Mouse (Mus musculus) neural tube, embryonic 11.5 days (tissue): ENCODE data around the gene Bsg. TPM values are rescaled to one million over a fixed set of nuclear protein-coding genes. Genes with fewer than 3 reads are reported as not detected.
A peak's percentile ranks its signal among the peaks of the same experiment; 100 is the strongest.

Source experiments
- ATAC-seq: fragments of 200-750 bp; cut with Nextera tagmentation; 2 replicates; pipeline ENCODE4 v1.8.0; 2017; ENCODE audit warnings: moderate number of reproducible peaks, mild to moderate bottlenecking, moderate TSS enrichment, moderate library complexity; ENCODE audit not compliant: insufficient read depth, low FRiP score, low TSS enrichment
- DNase-seq: peaks from one replicate; pipeline ENCODE4 v3.0.0-alpha.2; 2015; ENCODE audit warnings: low spot score
- H3K27ac ChIP-seq: fragments of 300-500 bp; sonication (generic); 2 replicates; pipeline ENCODE4 v1.5.1; 2014; ENCODE audit warnings: low read depth, mild to moderate bottlenecking, low read length
- H3K27me3 ChIP-seq: fragments of 300-500 bp; sonication (generic); 2 replicates; pipeline ENCODE4 v1.6.1; 2014; ENCODE audit warnings: mild to moderate bottlenecking, low read length, mixed read lengths; ENCODE audit not compliant: control insufficient read depth, insufficient read depth
- H3K36me3 ChIP-seq: fragments of 300-500 bp; sonication (generic); 2 replicates; pipeline ENCODE4 v1.6.1; 2014; ENCODE audit warnings: mild to moderate bottlenecking, low read length, moderate library complexity, mixed read lengths; ENCODE audit not compliant: control insufficient read depth, insufficient read depth
- H3K4me1 ChIP-seq: fragments of 300-500 bp; sonication (generic); 2 replicates; pipeline ENCODE4 v1.6.1; 2014; ENCODE audit warnings: low read length, mixed read lengths; ENCODE audit not compliant: control insufficient read depth, insufficient read depth
- H3K4me2 ChIP-seq: fragments of 300-500 bp; sonication (generic); 2 replicates; pipeline ENCODE4 v1.6.1; 2014; ENCODE audit warnings: low read depth, mild to moderate bottlenecking, moderate library complexity
- H3K4me3 ChIP-seq: fragments of 300-500 bp; sonication (generic); 2 replicates; pipeline ENCODE4 v1.5.1; 2014; ENCODE audit warnings: low read depth, low read length
- H3K9ac ChIP-seq: fragments of 300-500 bp; sonication (generic); 2 replicates; pipeline ENCODE4 v1.6.1; 2014; ENCODE audit warnings: mild to moderate bottlenecking, low read length
- H3K9me3 ChIP-seq: fragments of 300-500 bp; sonication (generic); 2 replicates; pipeline ENCODE4 v1.6.1; 2016; ENCODE audit warnings: low read length; ENCODE audit not compliant: control insufficient read depth
- WGBS: fragments of 180-500 bp; shearing (Covaris S2); extraction: QIAGEN DNeasy Blood & Tissue Kit; methylation state at CpG from one replicate; pipeline ENCODE4 v1.1.7; 2014; 5-methylcytosine and 5-hydroxymethylcytosine counted together
- polyA plus RNA-seq: library from polyadenylated mRNA; unstranded; fragments of >200 nt; fragmentation: Nextera tagmentation; extraction: Ambion mirVana; gene quantifications from 2 replicates; pipeline ENCODE4 v1.2.1, GENCODE M21; 2014

Bsg gene
- polyA plus RNA-seq, 1 experiment from 2014 or later: 595 TPM

- DNase-seq: no peak
- Histone ChIP-seq H3K9ac (no peak overlapping the region), H3K36me3 (no peaks in the 10 kb centered on the region; the same call in none of the 2 replicates), H3K4me1 (no peaks in the 10 kb centered on the region), H3K27me3 (no peaks in the 10 kb centered on the region), H3K4me3 (no peak overlapping the region), H3K27ac (no peak overlapping the region), H3K4me2 (no peak overlapping the region), H3K9me3 (no peaks in the 10 kb centered on the region)
- no peak for ATAC-seq
- WGBS: 83% methylated on average over 13 of the region's 13 CpGs
Measured at GRCm38 (mm10) chr10:79729357-79729965, 25.2 kb downstream of the Bsg start.

- H3K9me3 ChIP-seq: no peaks in the 10 kb centered on the region
- H3K27me3 ChIP-seq: peaks cover 3% of the 10 kb centered on the region; the same call in 1 of the 2 replicates
- no peak overlapping the region for H3K4me3 ChIP-seq
- DNase-seq (no peak), ATAC-seq (no peak)
- no peaks in the 10 kb centered on the region for H3K4me1 ChIP-seq
- H3K4me2 ChIP-seq: no peak overlapping the region
- no peak overlapping the region for H3K9ac ChIP-seq
- H3K36me3 ChIP-seq: peaks cover 17% of the 10 kb centered on the region
- no peak overlapping the region for H3K27ac ChIP-seq
- 100% methylated on average over 1 of the region's 1 CpGs for WGBS
Measured at GRCm38 (mm10) chr10:79732500-79732899, 28.2 kb downstream of the Bsg start.

GRCm38 (mm10) chr10:79733847-79734246 lies 29.6 kb downstream of the Bsg start:
- peaks cover 30% of the 10 kb centered on the region for H3K36me3 ChIP-seq
- H3K4me1 ChIP-seq: no peaks in the 10 kb centered on the region
- no peak overlapping the region for H3K9ac ChIP-seq
- H3K4me3 ChIP-seq: no peak overlapping the region
- 0 out of 2 replicates have a peak, but pooled peaks cover 3% of the 10 kb centered on the region for H3K9me3 ChIP-seq
- no peak overlapping the region for H3K4me2 ChIP-seq
- DNase-seq (no peak), ATAC-seq (no peak)
- no peak overlapping the region for H3K27ac ChIP-seq
- WGBS: 94% methylated on average over 15 of the region's 15 CpGs
- peaks cover 3% of the 10 kb centered on the region; the same call in 1 of the 2 replicates for H3K27me3 ChIP-seq

GRCm38 (mm10) chr10:79735361-79735760 lies 31.1 kb downstream of the Bsg start:
- ATAC-seq (no peak), DNase-seq (no peak)
- Histone ChIP-seq H3K9me3 (peaks cover 13% of the 10 kb centered on the region; the same call in 1 of the 2 replicates), H3K4me2 (no peak overlapping the region; the same call in 1 of the 2 replicates), H3K27ac (no peak overlapping the region), H3K4me1 (no peaks in the 10 kb centered on the region), H3K36me3 (peaks cover 45% of the 10 kb centered on the region), H3K9ac (no peak overlapping the region), H3K27me3 (peaks cover 3% of the 10 kb centered on the region; the same call in 1 of the 2 replicates), H3K4me3 (no peak overlapping the region)
- WGBS: 32% methylated on average over 29 of the region's 52 CpGs

GRCm38 (mm10) chr10:79736706-79737105 lies 32.4 kb downstream of the Bsg start:
- Histone ChIP-seq H3K27ac (no peak overlapping the region), H3K4me3 (no peak overlapping the region), H3K9ac (no peak overlapping the region), H3K4me1 (no peaks in the 10 kb centered on the region), H3K27me3 (peaks cover 3% of the 10 kb centered on the region; the same call in 1 of the 2 replicates), H3K4me2 (no peak overlapping the region), H3K9me3 (peaks cover 13% of the 10 kb centered on the region; the same call in 1 of the 2 replicates), H3K36me3 (peaks cover 57% of the 10 kb centered on the region)
- DNase-seq (no peak), ATAC-seq (no peak)
- WGBS: 91% methylated on average over 13 of the region's 14 CpGs

GRCm38 (mm10) chr10:79738259-79738658 lies 34.0 kb downstream of the Bsg start:
- DNase-seq: peak; percentile 48
- WGBS: 89% methylated on average over 10 of the region's 10 CpGs
- H3K4me3 ChIP-seq: no peak overlapping the region

GRCm38 (mm10) chr10:79739234-79739633 lies 34.9 kb downstream of the Bsg start:
- Histone ChIP-seq H3K36me3 (peaks cover 61% of the 10 kb centered on the region), H3K27ac (no peak overlapping the region), H3K9ac (no peak overlapping the region), H3K9me3 (peaks cover 13% of the 10 kb centered on the region; the same call in 1 of the 2 replicates), H3K4me2 (no peak overlapping the region), H3K4me3 (no peak overlapping the region), H3K4me1 (no peaks in the 10 kb centered on the region), H3K27me3 (peaks cover 3% of the 10 kb centered on the region; the same call in 1 of the 2 replicates)
- 95% methylated on average over 27 of the region's 28 CpGs for WGBS
- no peak for DNase-seq
- no peak for ATAC-seq

More at GRCm38 (mm10) chr10:79738259-79738658, 34.0 kb downstream of the Bsg start:
- no peak for ATAC-seq
- no peaks in the 10 kb centered on the region for H3K4me1 ChIP-seq
- H3K27ac ChIP-seq: no peak overlapping the region
- H3K9me3 ChIP-seq: peaks cover 13% of the 10 kb centered on the region; the same call in 1 of the 2 replicates
- no peak overlapping the region for H3K9ac ChIP-seq
- peaks cover 3% of the 10 kb centered on the region; the same call in 1 of the 2 replicates for H3K27me3 ChIP-seq
- H3K36me3 ChIP-seq: peaks cover 59% of the 10 kb centered on the region
- no peak overlapping the region for H3K4me2 ChIP-seq

- Histone ChIP-seq H3K36me3 (peaks cover 59% of the 10 kb centered on the region), H3K4me2 (no peak overlapping the region), H3K4me3 (no peak overlapping the region), H3K9ac (no peak overlapping the region), H3K4me1 (peaks cover 3% of the 10 kb centered on the region; the same call in 1 of the 2 replicates), H3K9me3 (peaks cover 13% of the 10 kb centered on the region; the same call in 1 of the 2 replicates), H3K27me3 (no peaks in the 10 kb centered on the region), H3K27ac (no peak overlapping the region)
- peak; percentile 28 for DNase-seq
- WGBS: 68% methylated on average over 11 of the region's 11 CpGs
- no peak for ATAC-seq
Measured at GRCm38 (mm10) chr10:79740863-79741262, 36.6 kb downstream of the Bsg start.

- 90% methylated on average over 11 of the region's 11 CpGs for WGBS
Measured at GRCm38 (mm10) chr10:79743161-79743560, 38.9 kb downstream of the Bsg start.

More at GRCm38 (mm10) chr10:79743161-79743560, 38.9 kb downstream of the Bsg start:
- Histone ChIP-seq H3K36me3 (peaks cover 38% of the 10 kb centered on the region), H3K4me3 (no peak overlapping the region), H3K4me1 (peaks cover 3% of the 10 kb centered on the region; the same call in 1 of the 2 replicates), H3K27me3 (no peaks in the 10 kb centered on the region), H3K27ac (no peak overlapping the region), H3K4me2 (no peak overlapping the region), H3K9me3 (peaks cover 13% of the 10 kb centered on the region; the same call in 1 of the 2 replicates), H3K9ac (no peak overlapping the region)
- no peak for DNase-seq
- no peak for ATAC-seq
